Mouse (Mus musculus) E14TG2a.4 (cell line): ENCODE data around the gene Tbxa2r.

Experiments used
- CTCF ChIP-seq: conservative IDR thresholded peaks from 2 replicates; pipeline ENCODE4 v1.5.1; 2014; ENCODE audit warnings: low read length
- NANOG ChIP-seq: IDR thresholded peaks from 2 replicates; pipeline ENCODE4 v1.6.1; 2014; ENCODE audit warnings: borderline replicate concordance, low read length, mixed read lengths

DNA sequence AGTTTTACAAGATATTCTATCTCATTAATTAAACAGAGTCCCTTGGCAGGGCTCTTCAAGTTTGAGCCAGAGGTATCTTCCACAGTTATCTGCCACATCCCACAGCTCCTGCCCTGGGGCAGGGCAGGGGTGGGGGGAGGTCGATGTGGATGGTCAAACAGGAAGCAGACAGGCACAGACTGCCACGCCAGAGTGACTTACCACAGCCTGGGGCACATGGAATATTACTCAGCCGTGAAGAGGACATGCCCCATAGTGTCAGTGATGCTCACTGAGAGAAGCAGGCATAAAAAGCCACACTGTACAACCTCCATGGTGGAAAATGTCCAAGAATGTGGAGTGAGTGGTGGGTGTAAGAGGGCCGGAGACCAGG is 16.6 kb downstream of the Tbxa2r start:
- TF ChIP-seq CTCF (no peak), NANOG (no peak)
